Mouse (Mus musculus): ENCODE measurements around the gene Tns4. TPM values are rescaled to one million over a fixed set of nuclear protein-coding genes. Genes with fewer than 3 reads are reported as not detected.

The Tns4 gene
- total RNA-seq, 2 experiments from 2014 or later = not detected

DNA sequence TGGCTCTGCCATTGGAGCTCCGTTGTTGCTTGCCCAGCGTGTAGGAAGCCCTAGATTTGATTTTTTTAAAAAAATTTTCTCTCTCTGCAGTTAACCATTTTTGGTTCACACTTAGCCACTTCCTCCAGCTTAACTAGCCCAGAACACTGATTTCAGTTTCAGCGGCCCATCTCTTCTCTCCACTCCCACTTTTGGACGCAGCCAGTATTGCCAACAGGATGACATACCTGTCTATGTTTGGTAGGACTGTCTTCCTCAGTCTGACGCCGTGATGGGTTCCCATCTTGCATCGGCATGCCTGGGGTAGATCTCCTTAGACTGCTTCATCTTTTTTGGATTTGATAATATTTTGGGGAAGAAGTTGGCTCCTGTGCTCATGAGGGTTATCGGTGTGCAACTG lies 1.3 kb upstream of the Tns4 start:
- no peak for DNase-seq

DNA sequence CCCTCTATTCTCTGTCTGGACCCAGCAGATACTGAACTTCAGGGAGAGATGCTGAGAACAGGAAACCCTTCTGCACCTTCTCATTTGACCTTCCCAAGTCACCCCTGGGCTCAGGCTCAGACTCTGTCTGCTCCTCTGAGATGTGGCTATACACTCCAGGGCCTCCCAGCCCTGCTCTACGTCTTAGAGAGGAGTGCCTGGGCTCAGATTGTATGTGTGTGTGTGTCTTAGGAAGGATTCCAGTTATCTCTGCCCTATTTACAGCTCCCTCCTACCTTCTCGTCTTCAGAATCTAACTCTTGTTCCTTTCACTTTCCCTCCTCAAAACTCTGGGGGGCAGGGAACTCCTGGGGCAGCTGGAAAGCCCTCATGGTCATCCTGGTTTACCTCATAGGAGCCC lies 620 bp downstream of the Tns4 start:
- DNase-seq = no peak

DNA sequence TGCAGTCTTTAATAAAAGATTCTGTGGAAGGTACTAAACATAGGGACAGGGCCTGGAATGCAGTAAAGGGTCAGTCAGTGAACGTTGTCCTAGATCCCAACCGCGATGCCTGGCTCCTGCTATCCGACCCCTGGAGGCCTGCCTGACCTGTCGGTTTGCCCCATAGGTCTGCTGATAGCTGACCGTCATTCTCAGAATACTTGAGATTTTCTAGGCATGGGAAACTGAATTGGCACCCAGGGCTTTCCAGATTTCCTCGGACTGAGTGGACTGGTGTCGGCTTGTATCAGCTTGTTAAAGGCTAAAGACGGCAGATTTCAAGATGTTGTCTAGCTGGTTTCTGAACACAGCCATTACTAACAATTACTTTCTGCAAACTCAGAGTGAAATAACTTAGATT lies 4.7 kb downstream of the Tns4 start:
- DNase-seq = no peak

DNA sequence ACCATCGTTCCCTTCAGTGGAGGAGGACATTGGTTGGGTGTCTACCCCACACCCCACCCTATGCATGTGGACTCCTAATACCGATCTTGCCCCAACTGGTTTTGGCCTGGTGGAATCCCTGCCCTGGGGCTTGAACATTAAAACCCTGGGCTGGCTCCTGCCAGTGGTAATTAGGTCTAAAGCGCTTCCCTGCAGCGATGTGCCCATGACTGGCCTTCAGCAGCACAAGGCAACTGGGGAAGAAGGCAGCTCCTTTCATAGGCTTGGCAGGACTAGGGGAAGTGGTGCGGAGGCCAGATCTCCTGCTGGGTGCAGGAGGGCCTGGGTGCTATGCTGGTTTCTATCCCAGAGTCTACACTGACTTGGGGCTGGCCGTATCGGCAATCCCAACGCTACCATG lies 5.6 kb downstream of the Tns4 start:
- no peak for DNase-seq

DNA sequence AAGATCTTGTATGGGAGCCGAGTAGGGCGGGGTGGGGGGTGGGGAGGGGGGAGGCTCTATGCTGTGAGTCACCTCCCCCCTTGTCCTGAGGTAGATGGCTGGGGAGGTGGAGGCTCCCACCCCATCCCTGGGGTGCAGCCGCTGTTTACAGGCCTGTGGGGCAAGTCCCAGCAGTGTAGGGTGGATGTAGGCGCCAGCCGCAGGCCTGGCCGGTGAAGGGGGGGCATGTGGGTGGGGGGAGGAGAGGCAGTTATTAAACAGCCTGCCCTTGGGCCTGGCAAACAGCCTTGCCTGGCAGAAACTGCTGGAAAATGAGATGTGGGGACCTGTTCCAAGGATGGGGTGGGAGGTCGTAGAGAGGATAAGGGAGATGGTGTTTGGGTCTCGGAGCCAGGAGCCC lies 7.0 kb downstream of the Tns4 start:
- DNase-seq = no peak

DNA sequence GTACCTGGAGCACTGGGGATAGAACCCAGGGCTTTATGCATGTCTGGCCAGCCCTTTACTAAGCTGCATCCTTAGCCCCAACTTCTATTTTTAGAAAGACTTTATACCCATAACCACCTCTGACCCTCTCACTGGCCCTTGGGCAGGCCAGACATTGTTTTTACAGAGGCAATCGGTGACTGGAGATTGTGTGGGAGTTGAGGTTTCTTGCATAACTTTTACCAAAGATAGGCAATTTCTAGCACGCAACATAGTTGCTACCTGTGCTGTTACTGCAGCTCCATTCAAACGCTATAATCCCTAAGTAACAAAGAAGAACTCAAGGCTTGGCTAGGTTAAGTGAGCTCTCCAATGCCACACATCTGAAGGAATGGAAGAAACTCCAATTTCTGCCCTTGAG lies 7.5 kb downstream of the Tns4 start:
- no peak for DNase-seq

DNA sequence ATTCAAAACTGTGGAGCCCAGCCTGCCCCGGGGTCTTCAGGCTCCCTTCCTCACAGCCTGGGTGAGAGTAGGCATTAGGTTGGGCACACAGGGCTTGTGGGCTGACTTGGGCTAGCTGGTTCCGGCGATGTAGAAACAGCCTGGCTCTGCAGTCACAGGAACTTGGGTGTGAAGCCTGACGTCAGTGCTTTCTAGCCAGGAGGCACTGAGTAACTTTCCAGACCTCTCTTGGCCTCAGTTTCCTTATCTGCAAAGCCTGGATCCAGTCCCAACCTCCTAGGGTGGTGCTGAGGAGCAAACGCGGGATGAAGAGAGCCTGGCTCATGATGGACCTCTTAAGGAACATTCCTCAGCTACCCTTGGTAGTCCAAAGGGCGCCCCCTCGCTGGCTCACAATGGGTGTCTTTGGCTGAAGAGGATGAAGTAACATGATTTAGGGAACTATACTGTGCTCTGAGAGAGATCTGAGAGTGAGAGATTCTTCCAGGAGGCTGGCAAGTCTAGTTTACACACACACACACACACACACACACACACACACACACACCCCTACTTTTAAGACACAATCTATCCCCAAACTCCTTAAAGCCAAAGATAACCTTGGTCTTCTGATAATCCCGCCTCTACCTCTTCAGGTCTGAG lies 8.1 kb downstream of the Tns4 start:
- DNase-seq = no peak

DNA sequence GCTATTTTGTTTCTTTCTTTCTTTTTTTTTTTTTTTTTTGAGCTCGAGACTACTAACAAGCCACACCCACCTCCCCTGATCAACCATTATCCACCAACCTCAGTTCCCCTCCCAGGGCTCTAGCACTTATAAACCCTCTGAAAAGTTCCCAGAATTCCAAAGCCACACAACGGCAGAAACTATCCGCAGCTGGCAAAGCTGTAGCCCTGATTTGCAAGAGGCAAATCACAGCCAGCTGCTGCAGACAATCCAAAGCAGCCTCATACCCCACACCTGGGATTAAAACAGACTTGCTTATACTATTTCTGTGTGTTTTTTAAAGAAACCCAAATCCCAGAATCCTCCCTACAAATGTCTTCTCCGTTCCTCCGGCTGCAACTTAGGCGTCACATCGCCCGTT lies 11.2 kb downstream of the Tns4 start:
- no peak for DNase-seq

DNA sequence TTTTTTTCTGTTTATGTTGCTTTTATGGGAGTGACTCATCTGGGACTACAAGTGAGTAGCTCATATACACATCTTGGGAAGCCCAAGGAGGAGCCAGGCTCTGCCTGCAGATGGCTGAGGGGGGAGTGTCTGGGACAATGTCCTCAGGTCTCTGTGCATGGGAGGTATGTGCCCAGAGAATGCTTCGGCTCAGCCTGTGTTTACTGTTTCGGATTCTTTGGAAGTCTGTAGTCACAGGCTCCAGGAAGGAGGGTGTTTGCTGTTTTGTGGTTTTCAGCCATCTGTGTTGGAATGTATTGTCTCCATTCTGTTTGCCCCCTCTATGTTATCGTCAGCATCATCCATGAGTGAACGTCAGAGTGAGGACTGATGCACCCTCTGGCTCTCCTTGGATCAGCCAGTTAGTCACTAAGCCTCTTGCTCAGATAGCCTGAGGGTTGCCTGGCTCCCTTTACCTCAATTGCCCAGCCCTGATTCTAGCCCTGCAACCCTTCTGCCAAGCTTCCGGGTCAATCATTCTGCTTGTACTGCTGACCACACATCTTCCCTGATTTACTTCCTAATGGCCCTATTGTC lies 12.3 kb downstream of the Tns4 start:
- peak; percentile 10 to 14 for DNase-seq

DNA sequence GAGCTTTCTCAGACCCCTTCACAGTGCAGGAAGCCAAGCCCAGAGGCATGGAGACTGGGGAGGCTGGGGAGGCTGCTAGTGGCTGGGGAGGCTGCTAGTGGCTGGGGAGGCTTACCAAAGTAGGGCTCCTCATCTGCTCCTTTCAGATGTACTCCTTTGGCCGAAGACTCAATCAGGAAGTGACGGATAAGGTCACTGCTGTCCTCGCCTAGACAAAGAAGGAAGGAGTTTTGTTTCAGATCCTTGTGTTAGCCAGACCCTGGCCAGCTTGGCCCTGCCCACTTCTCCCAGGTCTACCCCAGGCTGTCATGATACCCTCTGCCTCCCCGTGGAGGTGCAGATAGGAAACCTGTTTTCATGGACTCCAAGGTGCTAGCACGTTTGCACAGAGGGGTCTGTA lies 15.3 kb downstream of the Tns4 start:
- DNase-seq = no peak

DNA sequence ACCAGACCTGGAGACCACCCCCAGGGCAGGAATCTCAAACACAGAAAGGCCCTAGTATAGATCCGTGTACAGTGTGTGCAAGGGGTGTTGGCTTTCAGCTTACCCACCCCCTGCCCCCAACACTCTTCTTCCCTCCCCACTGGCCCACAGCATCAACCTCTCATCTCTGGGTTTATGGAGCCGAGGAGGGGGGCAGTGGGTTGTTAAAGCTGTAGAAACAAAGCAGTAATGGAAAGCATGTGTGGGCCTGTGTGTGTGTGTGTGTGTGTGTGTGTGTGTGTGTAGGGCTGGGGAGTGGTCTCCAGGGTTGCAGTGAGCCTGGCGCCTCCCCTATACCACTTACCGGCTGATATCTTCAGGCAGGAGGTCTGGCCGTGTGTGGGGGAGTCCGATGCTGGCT lies 17.2 kb downstream of the Tns4 start:
- DNase-seq = no peak

DNA sequence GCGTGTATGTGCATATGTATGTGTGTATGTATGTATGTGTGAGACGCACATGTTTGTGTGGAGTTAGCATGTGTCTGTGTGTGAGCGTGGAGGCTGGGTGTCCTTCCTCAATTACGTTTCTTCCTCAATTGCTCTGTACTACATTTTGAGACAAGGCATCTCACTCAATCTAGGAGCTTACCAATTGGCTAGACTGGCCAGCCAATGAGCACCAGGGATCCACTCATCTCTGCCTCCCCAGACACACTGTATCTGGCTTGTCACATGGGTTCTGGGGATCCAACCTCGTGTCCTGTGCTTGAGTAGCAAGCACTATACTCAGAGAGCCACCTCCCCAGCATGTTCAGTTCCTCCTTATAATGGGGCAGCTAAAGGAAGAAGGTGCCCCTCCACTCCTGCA lies 20.7 kb downstream of the Tns4 start:
- DNase-seq = no peak

DNA sequence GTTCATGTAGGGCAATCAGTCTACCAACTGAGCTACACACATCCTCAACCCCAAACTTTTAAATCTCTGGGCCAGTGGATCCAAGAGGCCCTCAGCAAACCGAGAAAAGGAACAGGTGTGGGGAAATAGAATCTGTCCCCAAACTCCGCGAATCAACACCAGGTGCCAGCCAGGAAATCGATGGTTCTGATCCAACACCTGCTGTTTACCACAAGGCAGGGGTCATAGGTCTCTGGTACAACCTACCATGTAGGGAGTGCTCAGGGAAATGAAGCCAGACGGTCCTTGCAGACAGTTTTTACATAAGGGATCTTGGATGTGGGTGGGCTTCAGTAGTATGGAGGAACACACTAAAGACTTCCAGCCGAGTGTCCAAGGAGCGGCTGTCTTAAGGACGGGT lies 21.5 kb downstream of the Tns4 start:
- DNase-seq = no peak

DNA sequence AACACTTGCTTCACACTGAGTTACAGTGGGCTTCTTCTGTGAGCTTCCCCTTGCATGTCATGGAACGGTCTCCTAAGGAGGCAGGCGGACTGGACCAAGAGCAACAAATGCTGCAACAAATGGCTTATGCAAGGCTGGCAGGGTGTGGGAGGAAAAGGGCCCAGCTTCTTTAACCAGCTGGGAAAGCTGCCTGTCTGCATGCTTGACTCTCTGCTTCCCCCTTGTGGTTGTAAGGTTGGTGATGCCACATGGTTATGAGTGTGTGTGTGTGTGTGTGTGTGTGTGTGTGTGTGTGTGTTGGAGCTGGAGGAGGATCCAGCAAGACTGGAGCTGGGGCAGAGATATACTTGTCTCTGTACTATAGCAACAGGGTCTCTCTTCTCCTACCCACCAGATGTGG lies 23.1 kb downstream of the Tns4 start:
- peak; percentile 59 to 61 for DNase-seq

DNA sequence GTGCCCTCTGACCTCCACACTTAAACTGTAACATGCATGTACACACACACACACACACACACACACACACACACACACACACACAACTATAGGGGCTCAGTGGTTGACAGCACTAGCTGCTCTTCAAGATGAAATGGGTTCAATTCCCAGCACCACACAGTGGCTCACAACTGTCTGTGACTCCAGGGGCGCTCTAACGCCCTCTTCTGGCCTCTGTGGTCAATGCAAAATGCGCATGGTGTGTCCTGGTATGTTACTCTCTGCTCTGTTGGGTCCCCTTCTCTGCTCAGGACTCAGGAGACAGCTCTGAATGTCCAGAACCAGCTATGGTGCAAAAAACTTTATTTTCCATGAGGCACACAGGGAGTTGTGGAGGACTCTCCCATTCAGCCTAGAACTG lies 23.8 kb downstream of the Tns4 start:
- no peak for DNase-seq

DNA sequence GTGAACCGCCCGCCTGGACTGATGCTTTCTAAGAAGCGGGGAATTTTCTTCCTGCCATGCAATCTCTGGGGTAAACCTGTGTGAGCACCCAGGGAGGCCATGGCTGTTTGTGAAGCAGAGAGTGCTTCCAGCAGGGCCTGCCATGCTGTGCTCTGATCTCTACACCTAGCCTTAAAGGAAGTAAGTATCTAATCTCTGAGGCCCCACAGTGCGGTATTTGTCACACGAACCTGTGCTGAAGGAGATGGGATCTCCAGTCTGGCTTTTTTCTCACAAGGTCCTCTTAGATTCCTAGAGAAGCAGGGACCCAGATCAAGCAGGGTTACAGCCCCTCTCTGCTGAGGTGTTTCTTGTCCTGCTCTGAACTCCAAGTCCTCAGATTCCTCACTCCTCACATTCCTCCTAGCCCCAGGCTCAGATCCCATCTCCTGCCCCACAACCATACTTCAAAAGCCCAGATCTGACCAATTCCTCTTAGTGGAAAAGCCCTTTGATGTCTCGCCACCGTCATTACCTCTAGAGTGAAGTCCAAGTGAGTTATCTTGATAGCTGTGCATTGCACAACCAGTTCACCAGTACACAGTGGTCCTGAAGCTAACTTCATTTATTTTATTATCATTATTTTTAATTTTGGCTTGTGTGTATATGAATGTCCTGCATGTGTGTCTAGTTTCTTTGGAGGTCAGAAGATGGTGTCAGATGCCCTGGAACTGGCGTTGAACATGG lies 25.5 kb downstream of the Tns4 start:
- DNase-seq = no peak

DNA sequence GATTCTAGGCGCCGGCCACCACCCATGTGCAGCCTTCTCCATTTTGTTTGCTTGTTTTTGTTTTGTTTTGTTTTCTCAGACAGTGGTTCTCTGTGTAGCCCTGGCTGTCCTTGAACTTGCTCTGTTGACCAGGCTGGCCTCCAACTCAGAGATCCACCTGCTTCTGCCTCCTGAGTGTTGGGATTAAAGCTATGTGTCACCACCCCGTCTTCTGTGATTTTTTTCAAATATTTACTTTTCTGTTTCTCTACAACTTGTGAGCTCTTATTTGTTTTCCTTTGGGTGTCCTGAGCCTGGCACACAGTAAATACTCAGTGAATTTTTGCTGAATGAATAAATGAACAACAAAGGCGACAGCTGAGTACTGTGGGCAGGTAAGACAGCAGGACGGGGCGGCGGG lies 26.4 kb downstream of the Tns4 start:
- no peak for DNase-seq

DNA sequence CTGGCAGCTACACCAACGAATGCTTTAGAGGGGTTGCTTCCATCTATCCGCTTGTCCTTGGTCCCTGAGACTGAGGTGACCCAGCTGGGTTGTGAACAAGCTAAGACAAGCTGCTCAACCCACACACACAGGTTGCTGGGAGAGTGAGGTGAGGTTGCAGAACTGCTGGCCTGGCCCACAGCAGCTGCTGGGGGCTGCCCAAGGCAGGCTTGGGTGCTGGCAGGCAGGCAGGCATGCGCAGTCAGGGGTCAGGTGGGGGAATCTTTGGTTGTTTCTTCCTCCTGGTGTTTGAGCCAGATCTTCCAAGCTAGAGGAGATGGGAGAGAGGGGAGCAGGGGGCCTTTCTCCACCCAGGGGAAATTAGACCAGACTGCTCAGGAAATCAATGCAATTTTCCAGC lies 28.7 kb downstream of the Tns4 start:
- DNase-seq = no peak

DNA sequence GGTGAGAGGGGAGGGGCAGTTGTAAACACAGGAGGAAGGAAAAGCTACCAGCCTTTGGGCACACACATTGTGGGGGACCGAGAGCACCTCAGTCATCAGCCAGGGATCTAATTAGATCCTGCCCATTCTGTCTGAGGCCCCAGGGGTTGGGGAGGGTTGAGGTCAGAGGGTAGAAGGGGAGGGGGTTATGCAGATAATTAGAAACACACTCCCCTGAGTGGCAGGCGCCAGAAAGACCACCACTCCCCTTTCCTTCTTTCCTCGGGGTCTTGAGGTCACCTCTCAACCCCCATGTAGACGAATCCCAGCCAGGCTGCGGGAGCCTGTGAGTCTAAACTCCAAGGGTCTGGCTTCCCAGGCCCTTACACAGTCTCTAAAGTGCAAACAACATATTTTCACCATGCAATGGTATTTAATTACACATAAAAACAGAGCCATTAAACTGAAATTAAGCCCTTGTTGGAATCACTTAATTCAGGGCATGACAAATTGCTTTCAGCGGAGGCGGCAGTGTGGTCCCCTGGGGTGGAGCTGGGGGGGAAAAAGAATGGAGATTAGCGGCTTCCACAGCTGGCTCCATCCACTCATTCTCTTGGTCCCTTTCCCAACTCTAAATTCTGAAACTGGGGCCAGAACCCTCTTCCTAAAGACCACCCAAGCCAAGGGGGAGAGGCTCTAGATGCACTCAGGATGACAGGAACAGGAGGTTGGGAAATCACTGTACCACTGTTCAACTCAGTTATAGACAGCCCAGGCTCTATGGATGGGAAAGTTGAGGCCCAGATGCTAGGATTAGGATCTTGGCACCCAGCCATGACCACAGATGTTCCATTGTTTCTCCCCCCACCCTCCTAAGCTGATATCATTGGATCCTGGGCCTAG lies 33.3 kb downstream of the Tns4 start:
- DNase-seq = no peak

DNA sequence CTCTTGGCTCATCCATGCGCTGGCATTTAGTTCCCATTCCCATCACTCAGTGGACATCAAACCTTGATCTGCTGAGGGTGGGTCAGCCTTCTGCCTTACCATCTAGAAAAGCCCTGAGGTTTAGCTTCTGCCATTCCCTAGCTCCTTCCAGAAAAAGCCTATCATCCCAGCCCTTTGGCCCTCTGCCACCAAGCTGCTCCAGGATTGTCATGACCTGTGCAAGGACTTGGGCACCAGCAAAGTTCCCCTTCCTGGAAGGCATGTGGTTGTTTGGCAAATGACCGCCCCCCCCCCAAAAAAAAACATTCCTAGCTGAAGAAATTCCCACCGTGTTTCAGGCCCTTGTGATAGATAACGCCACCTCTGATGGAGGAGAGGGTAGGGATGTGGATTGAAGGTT lies 34.0 kb downstream of the Tns4 start:
- DNase-seq = no peak

DNA sequence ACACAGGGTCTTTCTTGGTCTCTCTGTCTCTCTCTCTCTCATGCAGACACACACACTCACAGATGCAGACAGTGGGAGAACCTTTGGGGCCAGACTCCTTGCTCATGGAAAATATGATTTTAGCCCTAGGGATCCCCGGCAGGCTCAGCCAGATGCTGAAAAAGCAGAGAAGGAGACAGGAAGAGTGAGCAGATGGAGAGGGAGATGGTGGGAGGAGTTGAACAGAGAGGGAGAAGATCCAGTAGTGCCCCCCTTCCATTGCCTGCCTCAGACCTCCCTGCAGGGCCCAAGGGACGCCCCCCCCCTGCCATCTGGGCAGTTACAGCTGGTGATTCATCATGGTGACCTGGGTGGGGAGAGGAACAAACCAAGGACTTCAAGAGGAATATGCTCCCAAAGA lies 41.5 kb downstream of the Tns4 start:
- DNase-seq = no peak

DNA sequence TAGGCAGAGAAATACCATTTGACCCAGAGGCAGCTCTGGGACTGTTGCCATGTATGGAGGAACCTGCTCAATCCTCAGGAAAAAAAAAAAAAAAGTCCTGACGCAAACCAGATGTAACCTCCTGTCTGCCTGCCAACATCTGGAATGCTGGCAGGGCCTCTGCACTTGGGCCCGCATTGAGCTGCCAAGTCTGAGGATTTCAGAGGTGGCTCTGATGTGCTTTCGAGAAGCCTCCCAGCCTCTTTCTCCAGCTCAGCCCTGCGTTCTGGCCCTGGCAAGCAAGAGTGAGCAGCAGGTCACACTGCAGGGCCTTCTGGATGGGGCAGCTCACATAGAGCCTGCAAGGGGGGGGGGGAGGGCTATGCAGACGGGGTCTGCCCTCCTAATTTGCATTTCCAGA lies 42.0 kb downstream of the Tns4 start:
- DNase-seq = no peak

DNA sequence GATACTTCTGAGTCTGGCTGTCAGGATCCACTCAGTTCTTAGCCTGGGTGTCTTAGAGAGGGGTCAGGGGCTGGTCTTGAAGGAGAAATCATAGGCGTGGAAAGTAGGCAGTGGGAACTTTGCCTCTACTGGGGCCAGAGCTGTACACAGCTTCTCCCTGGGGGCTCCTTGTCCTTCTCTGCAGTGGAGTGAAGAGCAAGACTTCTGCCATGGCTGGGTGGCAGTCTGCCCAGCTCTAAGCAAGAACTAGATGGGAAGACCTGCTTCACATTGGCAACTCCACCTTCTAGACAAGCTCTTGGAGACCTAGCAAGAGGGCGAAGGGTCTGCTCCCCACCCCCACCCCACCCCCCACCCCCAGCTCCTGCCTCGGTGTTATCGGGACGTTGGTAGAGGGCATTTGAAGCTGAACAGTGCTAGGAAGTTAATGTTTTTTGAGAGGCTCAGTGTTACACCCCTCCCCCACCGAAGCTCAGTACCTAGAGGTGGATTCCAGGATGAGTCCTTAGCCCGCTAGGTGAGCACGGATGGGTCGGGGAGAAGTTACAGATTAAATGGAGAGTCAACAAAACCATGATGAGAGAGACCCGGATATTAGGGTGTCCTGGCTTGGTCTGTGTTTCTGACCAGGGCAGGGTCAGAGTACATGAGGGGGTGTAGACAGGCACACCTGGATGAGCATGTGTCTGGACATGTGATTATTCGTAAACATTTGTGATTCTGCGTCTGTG lies 43.8 kb downstream of the Tns4 start:
- no peak for DNase-seq
